Mouse (Mus musculus) hematopoietic stem cell, adult 5-6 weeks (primary cell): ENCODE measurements around the gene Tbxa2r. TPM values are rescaled to one million over a fixed set of nuclear protein-coding genes. Genes with fewer than 3 reads are reported as not detected.
A peak's percentile ranks its signal among the peaks of the same experiment; 100 is the strongest.

ENCODE experiments used
- ATAC-seq, 2 experiments: fragments of 125-278 bp in 1 of 2; replicated peaks in 1 of 2; 2 replicates each; pipeline ENCODE4 v1.8.0; 2016 to 2017; ENCODE audit warnings: inconsistent platforms in 2 of 2, mild to moderate bottlenecking in 2 of 2, moderate number of reproducible peaks in 2 of 2, low read depth in 1 of 2, moderate TSS enrichment in 1 of 2; ENCODE audit not compliant: low FRiP score in 2 of 2, poor library complexity in 2 of 2, severe bottlenecking in 2 of 2, insufficient read depth in 1 of 2, low TSS enrichment in 1 of 2
- total RNA-seq: library from RNA; stranded (forward); fragments of 172-1452, 232-1000 nt; gene quantifications from 2 replicates; pipeline ENCODE4 v1.2.3, GENCODE M21; 2017

Gene Tbxa2r
- total RNA-seq, 1 experiment from 2014 or later: 3.0 TPM

DNA sequence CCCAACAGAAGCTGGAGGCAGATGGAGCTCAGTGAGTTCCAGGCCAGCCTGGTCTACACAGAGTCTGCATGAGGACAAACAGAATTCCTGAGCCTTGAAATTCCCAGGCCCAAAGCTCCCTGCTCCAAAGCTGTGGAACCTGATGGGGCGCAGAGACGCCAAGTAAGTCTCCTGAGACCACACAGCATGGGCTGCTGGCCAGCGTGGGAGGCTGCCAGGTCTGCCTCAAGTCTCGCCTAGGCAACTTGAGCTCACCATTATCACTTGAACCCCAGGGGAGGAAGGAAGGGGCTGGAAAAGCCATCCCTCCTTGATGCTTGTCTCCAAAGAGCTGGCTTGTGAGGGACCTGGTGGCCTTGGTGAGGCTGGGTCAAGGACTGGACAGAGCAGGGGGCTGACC is 1.5 kb downstream of the Tbxa2r start:
- ATAC-seq: no peak

GRCm38 (mm10) chr10:81332277-81332676 is 3.7 kb downstream of the Tbxa2r start:
- ATAC-seq: no peak

GRCm38 (mm10) chr10:81334324-81334723 is 5.8 kb downstream of the Tbxa2r start:
- no peak for ATAC-seq

GRCm38 (mm10) chr10:81335393-81336340 is 7.1 kb downstream of the Tbxa2r start:
- ATAC-seq: no peak

DNA sequence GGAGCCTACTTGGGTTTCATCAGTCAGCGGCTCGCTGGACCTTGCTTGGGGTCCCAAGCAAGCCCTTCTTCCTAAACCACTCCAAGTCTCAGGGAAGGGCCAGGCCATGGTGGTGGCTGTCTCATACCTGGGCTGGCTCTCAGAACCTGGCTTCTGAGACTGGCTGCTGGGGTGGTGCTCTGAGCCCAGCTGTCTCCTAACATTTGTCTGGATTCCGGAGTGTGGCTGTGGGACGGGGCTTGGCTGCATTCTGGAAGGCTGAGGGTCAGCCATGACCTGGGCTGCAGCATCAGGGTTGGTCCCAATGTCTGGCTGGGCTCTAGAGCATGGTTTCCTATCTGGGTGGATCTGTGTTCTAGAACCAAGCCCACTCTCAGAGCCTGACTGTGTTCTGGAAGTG is 8.0 kb downstream of the Tbxa2r start:
- no peak for ATAC-seq

DNA sequence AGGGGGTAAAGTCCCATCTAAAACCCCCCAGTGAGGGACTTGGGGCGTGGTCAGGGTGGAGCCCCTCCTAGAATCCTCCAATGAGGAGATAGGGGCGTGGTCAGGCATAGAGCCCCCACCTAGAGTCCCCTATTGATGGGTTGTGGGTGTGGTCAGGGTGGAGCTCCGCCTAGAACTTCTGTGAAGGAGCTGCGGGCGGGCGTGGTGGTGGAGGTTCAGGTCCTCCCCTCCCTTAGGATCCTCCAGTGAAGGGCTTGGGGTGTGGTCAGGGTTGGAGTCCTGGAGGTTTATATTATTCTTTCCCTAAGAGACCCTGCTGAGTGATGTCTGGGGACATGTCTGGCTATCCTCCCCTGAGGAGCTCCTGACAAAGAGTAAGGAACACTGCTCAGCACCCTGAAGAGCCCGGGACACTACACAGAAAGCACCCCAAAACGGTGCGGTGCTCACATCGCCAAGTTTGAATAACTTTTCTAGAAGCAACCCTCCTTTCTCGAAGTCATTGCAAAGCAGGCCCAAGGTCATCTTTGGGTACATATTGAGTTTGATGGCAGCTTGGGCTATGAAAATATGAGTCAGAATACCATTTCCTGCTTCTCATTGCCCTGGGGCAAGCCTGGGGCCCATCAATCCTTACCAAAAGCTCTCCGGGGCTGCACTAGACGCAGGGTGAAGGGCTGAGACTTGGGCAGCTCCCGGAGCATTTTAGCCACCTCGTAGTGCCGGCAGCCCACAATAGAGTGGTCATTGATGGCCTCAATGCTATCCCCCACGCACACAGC is 12.2 kb downstream of the Tbxa2r start:
- ATAC-seq: no peak

DNA sequence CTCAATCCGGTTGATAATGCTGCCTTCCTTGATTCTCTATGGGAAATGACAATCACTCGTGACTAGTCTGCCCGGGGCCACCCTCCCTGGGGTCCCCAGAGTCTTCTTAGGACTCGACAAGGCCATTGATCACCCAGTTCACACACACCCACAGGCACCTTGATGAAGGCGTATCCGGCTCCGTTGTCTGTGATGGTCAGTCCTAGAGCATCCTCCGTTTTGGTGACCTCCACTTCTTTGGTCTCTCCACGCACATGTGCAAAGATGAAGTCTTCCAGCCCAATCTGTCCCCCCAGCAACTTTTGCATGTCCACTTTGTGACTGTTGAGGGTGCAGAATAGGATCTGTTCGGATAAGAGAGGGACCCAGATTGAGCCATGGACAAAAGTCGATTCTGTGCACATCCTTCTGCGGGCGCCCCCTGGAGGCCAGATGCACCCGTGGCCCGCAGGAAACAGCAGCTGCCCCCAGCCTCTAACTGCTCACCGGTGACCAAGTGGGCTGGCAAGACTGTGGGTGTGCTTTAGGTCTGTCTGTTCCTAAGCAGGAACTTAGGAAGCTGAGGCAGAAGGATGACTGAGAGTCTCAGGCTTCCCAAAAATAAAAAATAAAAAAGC is 12.9 kb downstream of the Tbxa2r start:
- peak; percentile 54 to 56; a peak in 3 of 4 replicates for ATAC-seq

DNA sequence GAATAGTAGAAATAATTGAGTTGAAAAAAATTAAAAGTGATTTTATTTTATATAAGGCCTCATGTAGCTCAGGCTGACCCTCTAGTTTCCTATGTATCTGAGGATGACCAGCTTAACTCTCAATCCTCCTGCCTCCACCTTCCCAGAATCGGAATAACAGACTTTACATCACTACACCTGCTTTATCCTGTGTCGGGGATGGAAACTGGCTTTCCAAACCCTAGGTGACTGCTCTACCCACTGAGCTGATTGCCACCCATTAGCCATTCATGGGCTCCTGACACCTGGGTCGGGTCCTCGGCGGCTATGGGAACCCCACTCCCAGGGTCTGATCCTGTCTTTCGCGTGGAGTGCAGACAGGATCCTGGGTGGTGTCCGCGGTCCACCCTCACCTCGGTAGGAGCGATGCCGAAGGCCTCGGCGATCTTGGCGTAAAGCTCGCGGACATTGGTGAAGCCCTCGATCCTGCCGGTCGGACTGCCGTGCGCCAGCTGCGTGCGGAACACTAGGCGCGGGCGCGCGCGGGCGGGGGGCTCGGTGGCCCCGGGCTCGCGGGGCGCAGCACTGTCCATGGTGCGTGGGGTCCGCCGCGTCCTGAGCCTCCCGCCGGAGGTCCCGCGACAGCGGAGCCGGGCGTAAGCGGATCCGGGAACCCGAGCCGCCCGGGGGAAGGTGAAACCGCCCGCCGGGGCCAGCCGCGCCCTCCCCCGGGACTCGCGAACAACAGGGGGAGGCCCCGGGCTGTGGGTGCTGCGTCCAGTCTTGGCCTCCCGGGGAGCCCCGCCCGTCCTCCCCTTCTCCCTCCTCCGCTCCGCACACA is 14.4 kb downstream of the Tbxa2r start, which contains the start of gene Gipc3:
Gene Gipc3 (minus strand): TSS at position 581 of the 820 bp plus-strand sequence.
- no peak for ATAC-seq

- ATAC-seq: no peak
Observed at GRCm38 (mm10) chr10:81344421-81345161, 16.1 kb downstream of the Tbxa2r start.

DNA sequence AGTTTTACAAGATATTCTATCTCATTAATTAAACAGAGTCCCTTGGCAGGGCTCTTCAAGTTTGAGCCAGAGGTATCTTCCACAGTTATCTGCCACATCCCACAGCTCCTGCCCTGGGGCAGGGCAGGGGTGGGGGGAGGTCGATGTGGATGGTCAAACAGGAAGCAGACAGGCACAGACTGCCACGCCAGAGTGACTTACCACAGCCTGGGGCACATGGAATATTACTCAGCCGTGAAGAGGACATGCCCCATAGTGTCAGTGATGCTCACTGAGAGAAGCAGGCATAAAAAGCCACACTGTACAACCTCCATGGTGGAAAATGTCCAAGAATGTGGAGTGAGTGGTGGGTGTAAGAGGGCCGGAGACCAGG is 16.6 kb downstream of the Tbxa2r start:
- no peak for ATAC-seq

- ATAC-seq: peak; percentile 51 to 58
Observed at GRCm38 (mm10) chr10:81346453-81347067, 18.0 kb downstream of the Tbxa2r start.

- peak; percentile 15 to 24; a peak in 1 of 4 replicates for ATAC-seq
Observed at GRCm38 (mm10) chr10:81349146-81349545, 20.6 kb downstream of the Tbxa2r start.

DNA sequence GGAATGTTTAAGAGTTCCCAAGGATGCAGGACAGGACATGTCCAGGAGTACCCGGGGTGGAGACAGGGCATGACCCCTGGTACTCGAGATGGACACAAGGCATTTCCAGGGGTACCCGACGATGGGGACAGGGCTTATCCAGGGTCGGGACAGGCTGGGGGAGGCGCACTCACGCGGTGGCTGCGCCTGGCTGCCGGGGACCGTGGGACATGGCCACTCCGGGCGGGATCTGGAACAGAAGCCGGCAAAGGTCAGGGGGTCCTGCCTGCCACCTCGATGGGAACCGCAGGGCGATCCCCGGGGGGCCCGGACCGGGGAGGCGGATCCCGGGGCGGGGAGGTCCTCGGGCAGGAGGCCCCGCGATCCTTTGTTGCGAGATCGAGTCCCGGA is 21.4 kb downstream of the Tbxa2r start:
- no peak for ATAC-seq

DNA sequence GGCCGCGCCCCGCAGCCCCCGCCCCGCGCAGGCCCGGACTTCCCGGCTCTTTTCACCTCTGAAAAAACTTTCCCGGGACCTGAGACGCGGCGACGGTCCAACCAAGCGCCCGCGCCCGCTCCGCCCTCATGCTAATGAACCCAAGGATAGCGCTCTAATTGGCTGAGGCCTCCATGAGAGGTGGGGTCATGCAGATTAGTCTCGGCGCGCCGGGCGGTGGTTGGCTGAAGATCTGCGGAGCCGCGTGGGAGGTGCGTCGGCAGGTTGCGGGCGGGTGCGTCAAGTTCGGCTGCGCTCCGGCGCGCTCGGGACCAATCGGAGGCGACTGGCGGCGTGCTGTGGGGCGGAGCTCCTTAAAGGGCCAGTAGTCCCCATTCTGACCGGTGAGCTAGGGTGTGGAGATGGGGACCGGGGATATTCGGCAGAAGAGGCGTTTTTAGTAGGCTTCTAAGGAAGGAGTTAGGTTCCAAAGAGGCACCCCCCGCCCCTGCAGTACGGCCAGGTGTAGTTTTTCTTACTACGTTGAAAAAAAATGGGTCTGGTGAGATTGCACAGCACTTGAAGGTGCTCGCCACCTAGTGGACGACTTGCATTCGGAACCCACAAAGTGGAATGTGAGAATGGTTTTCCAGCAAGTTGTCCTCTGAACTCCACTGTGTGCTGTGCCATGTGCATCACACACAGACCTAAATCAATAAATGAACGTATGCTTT is 22.0 kb downstream of the Tbxa2r start, which contains the start of gene Hmg20b:
Gene Hmg20b (minus strand): TSS at position 130 of the 713 bp plus-strand sequence.
- peak; percentile 92 to 94 for ATAC-seq

DNA sequence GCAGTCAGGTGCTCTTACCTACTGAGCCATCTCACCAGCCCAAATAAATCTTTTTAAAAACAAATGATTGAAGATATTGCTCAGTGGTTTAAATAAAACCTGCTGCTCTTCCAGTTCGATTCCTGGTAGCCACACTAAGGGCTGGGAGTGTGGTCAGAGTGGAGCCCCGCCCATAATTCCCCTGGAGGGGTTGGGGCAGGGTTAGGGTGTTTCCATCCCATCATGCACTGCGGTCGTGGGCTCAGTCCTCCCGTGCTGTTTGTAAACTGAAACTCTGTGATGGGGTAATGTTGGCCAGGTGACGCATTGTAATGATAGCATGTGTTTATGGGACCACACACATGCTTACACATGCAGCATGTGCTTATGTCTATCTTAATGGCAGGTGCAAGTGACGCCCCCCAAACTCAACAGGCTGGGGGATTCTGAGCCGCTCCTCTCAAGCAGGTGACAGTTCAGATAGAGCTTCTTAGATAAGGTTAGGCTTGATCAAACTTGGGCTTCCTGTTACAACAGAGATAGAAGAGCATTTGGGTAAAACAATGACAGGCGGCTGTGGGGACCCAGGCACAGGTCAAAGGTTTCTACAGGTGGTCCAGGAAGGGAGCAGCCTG is 23.3 kb downstream of the Tbxa2r start:
- no peak for ATAC-seq
